Mouse (Mus musculus) neural tube, embryonic 15.5 days (tissue): ENCODE measurements around the gene H6pd. TPM values are rescaled to one million over a fixed set of nuclear protein-coding genes. Genes with fewer than 3 reads are reported as not detected.

Source experiments
- ATAC-seq: fragments of 200-750 bp; cut with Nextera tagmentation; 2 replicates; pipeline ENCODE4 v1.8.0; 2017; ENCODE audit warnings: mild to moderate bottlenecking, moderate TSS enrichment, moderate library complexity; ENCODE audit not compliant: low FRiP score
- H3K27ac ChIP-seq: fragments of 300-500 bp; sonication (generic); replicated peaks from 2 replicates; pipeline ENCODE4 v1.5.1; 2015; ENCODE audit warnings: mild to moderate bottlenecking, inconsistent platforms
- H3K27me3 ChIP-seq: fragments of 300-500 bp; sonication (generic); replicated peaks from 2 replicates; pipeline ENCODE4 v1.6.1; 2015; ENCODE audit warnings: inconsistent platforms
- H3K36me3 ChIP-seq: fragments of 300-500 bp; sonication (generic); 2 replicates; pipeline ENCODE4 v1.6.1; 2015; ENCODE audit warnings: inconsistent platforms
- H3K4me1 ChIP-seq: fragments of 300-500 bp; sonication (generic); 2 replicates; pipeline ENCODE4 v1.6.1; 2015; ENCODE audit warnings: inconsistent platforms
- H3K4me2 ChIP-seq: fragments of 300-500 bp; sonication (generic); 2 replicates; pipeline ENCODE4 v1.6.1; 2015; ENCODE audit warnings: inconsistent platforms, mild to moderate bottlenecking, moderate library complexity
- H3K4me3 ChIP-seq: fragments of 300-500 bp; sonication (generic); replicated peaks from 2 replicates; pipeline ENCODE4 v1.5.1; 2015; ENCODE audit warnings: mild to moderate bottlenecking, inconsistent platforms
- H3K9ac ChIP-seq: fragments of 300-500 bp; sonication (generic); replicated peaks from 2 replicates; pipeline ENCODE4 v1.6.1; 2015; ENCODE audit warnings: mild to moderate bottlenecking, inconsistent platforms
- H3K9me3 ChIP-seq: fragments of 300-500 bp; sonication (generic); replicated peaks from 2 replicates; pipeline ENCODE4 v1.6.1; 2016; ENCODE audit warnings: inconsistent platforms
- WGBS: fragments of 180-500 bp; shearing (Covaris S2); methylation state at CpG from one replicate; pipeline ENCODE4 v1.1.7; 2015; ENCODE audit warnings: mixed read lengths; 5-methylcytosine and 5-hydroxymethylcytosine counted together
- polyA plus RNA-seq: library from polyadenylated mRNA; unstranded; fragments of >200 nt; fragmentation: Nextera tagmentation; extraction: Ambion mirVana; gene quantifications from 2 replicates; pipeline ENCODE4 v1.2.1, GENCODE M21; 2015

Gene H6pd
- polyA plus RNA-seq, 1 experiment from 2014 or later = 3.3 TPM

GRCm38 (mm10) chr4:149933519-149934245 is 75.1 kb downstream of the H6pd start:
- Histone ChIP-seq H3K9ac (no peak overlapping the region), H3K27me3 (no peaks in the 10 kb centered on the region), H3K4me1 (0 out of 2 replicates have a peak, but pooled peaks cover 4% of the 10 kb centered on the region), H3K4me2 (no peak overlapping the region), H3K4me3 (no peak overlapping the region), H3K9me3 (no peaks in the 10 kb centered on the region), H3K36me3 (no peaks in the 10 kb centered on the region), H3K27ac (no peak overlapping the region)
- WGBS = 84% methylated on average over 16 of the region's 16 CpGs
- no peak for ATAC-seq

GRCm38 (mm10) chr4:149933025-149933424 is 75.8 kb downstream of the H6pd start:
- no peak for ATAC-seq
- Histone ChIP-seq H3K9me3 (no peaks in the 10 kb centered on the region), H3K27me3 (no peaks in the 10 kb centered on the region), H3K4me3 (no peak overlapping the region), H3K4me1 (0 out of 2 replicates have a peak, but pooled peaks cover 4% of the 10 kb centered on the region), H3K36me3 (no peaks in the 10 kb centered on the region), H3K4me2 (no peak overlapping the region), H3K9ac (no peak overlapping the region), H3K27ac (no peak overlapping the region)
- WGBS = 94% methylated on average over 7 of the region's 7 CpGs

- WGBS = 89% methylated on average over 9 of the region's 9 CpGs
- no peak for ATAC-seq
- H3K9ac ChIP-seq = no peak overlapping the region
- H3K4me1 ChIP-seq = 0 out of 2 replicates have a peak, but pooled peaks cover 4% of the 10 kb centered on the region
- H3K4me2 ChIP-seq = no peak overlapping the region
- H3K36me3 ChIP-seq = no peaks in the 10 kb centered on the region
- H3K9me3 ChIP-seq = no peaks in the 10 kb centered on the region
- H3K4me3 ChIP-seq = no peak overlapping the region
- H3K27ac ChIP-seq = no peak overlapping the region
- H3K27me3 ChIP-seq = no peaks in the 10 kb centered on the region
These were observed 76.6 kb downstream of the H6pd start for GRCm38 (mm10) chr4:149932108-149932815.

- no peaks in the 10 kb centered on the region for H3K9me3 ChIP-seq
- no peaks in the 10 kb centered on the region for H3K4me1 ChIP-seq
- WGBS = 63% methylated on average over 3 of the region's 3 CpGs
- no peak overlapping the region for H3K4me2 ChIP-seq
- no peak overlapping the region for H3K27ac ChIP-seq
- H3K4me3 ChIP-seq = no peak overlapping the region
- no peak overlapping the region for H3K9ac ChIP-seq
- no peaks in the 10 kb centered on the region for H3K36me3 ChIP-seq
- no peaks in the 10 kb centered on the region for H3K27me3 ChIP-seq
- ATAC-seq = no peak
These were observed 78.1 kb downstream of the H6pd start for GRCm38 (mm10) chr4:149930755-149931154.

Other genes with a start within 250 kb of the H6pd start
- gene Slc25a33, start 234.7 kb downstream of the H6pd start, polyA plus RNA-seq = 35.8 and 46.3 TPM in 2 replicates
- gene Spsb1, start 54.0 kb downstream of the H6pd start, polyA plus RNA-seq = 7.7 and 9.8 TPM in 2 replicates
- gene Gpr157, start 78.3 kb upstream of the H6pd start, polyA plus RNA-seq = 0.67 and 0.74 TPM in 2 replicates
- gene Slc2a5, start 110.3 kb upstream of the H6pd start, polyA plus RNA-seq = 2.4 and 2.7 TPM in 2 replicates
- not detected in 2 replicates for gene Slc2a7, start 139.9 kb upstream of the H6pd start, polyA plus RNA-seq
- gene Car6, start 192.3 kb upstream of the H6pd start, polyA plus RNA-seq = not detected in 2 replicates
- 1,173 and 1,202 TPM in 2 replicates for gene Eno1, start 227.7 kb upstream of the H6pd start, polyA plus RNA-seq